Mouse (Mus musculus): ENCODE measurements at regions not wholly inside any gene's neighbourhood (a gene's known extent, or its start where the extent isn't known, plus 50 kb on each side); places are given as distances from the start of the nearest gene placed in this dataset.
A peak's percentile ranks its signal among the peaks of the same experiment; 100 is the strongest.

- H3K36me3 ChIP-seq (ENCODE audit: control insufficient read depth, insufficient read depth, low read length, poor library complexity, severe bottlenecking), result no peaks in the 10 kb centered on the region
- no peak overlapping the region for H3K4me3 ChIP-seq (ENCODE audit: insufficient read depth in 1 of 2, low read depth in 1 of 2, low read length in 2 of 2, poor library complexity in 1 of 2, severe bottlenecking in 1 of 2)
- H3K9me3 ChIP-seq (ENCODE audit: control insufficient read depth, insufficient read depth, low read depth, low read length), result no peaks in the 10 kb centered on the region
- peaks cover 3 to 24% of the 10 kb centered on the region in 2 experiments; a peak in 2 of 4 replicates for H3K4me1 ChIP-seq (ENCODE audit: control insufficient read depth in 2 of 2, insufficient read depth in 2 of 2, low read length in 2 of 2, poor library complexity in 1 of 2)
- TF ChIP-seq MAFK (IDR thresholded peaks at IDR 0.05; ENCODE audit: insufficient read depth, low read depth, low read length), result no peak
- peak; percentile 57; the same call in 1 of the 2 replicates for TF ChIP-seq ZC3H11A (IDR thresholded peaks at IDR 0.05; ENCODE audit: borderline replicate concordance, low read depth, low read length)
- DNase-seq (ENCODE audit: low read depth, low spot score), result peak; percentile 69
- in situ Hi-C loops (cut with MboI; ENCODE audit: low sequenced_read_pairs in 2 of 2, unreplicated experiment in 2 of 2), result no loop called here
- no peak overlapping the region for H3K9ac ChIP-seq (ENCODE audit: insufficient read depth, low read depth, low read length, poor library complexity, severe bottlenecking)
- H3K27ac ChIP-seq (ENCODE audit: insufficient read depth, low read depth, low read length, poor library complexity, severe bottlenecking), result no peak overlapping the region
These were observed 87.3 kb downstream of the Syf2 start for GRCm38 (mm10) chr4:135018018-135018417.

GRCm38 (mm10) chr4:135019120-135019519 lies 88.4 kb downstream of the Syf2 start:
- H3K9me3 ChIP-seq (ENCODE audit: control insufficient read depth, insufficient read depth, low read depth, low read length), result no peaks in the 10 kb centered on the region
- in situ Hi-C loops (cut with MboI; ENCODE audit: low sequenced_read_pairs in 2 of 2, unreplicated experiment in 2 of 2), result no loop called here
- TF ChIP-seq CHD2 (IDR thresholded peaks at IDR 0.05; ENCODE audit: low read depth, low read length), result no peak
- no peak for TF ChIP-seq MAFK (IDR thresholded peaks at IDR 0.05; ENCODE audit: insufficient read depth, low read depth, low read length)
- no peak for TF ChIP-seq HCFC1 (IDR thresholded peaks at IDR 0.05; ENCODE audit: borderline replicate concordance, insufficient read depth, low read length)
- TF ChIP-seq ZC3H11A (IDR thresholded peaks at IDR 0.05; ENCODE audit: borderline replicate concordance, low read depth, low read length), result no peak
- TF ChIP-seq ZNF384 (IDR thresholded peaks at IDR 0.05; ENCODE audit: low read depth, low read length), result no peak
- DNase-seq (ENCODE audit: low read depth, low spot score), result no peak
- peaks cover 3 to 24% of the 10 kb centered on the region in 2 experiments; a peak in 2 of 4 replicates for H3K4me1 ChIP-seq (ENCODE audit: control insufficient read depth in 2 of 2, insufficient read depth in 2 of 2, low read length in 2 of 2, poor library complexity in 1 of 2)
- no peak overlapping the region for H3K4me3 ChIP-seq (ENCODE audit: insufficient read depth in 1 of 2, low read depth in 1 of 2, low read length in 2 of 2, poor library complexity in 1 of 2, severe bottlenecking in 1 of 2)
- H3K36me3 ChIP-seq (ENCODE audit: control insufficient read depth, insufficient read depth, low read length, poor library complexity, severe bottlenecking), result no peaks in the 10 kb centered on the region
- H3K9ac ChIP-seq (ENCODE audit: insufficient read depth, low read depth, low read length, poor library complexity, severe bottlenecking), result no peak overlapping the region
- no peak overlapping the region for H3K27ac ChIP-seq (ENCODE audit: insufficient read depth, low read depth, low read length, poor library complexity, severe bottlenecking)

- in situ Hi-C loops (cut with MboI; ENCODE audit: low sequenced_read_pairs in 2 of 2, unreplicated experiment in 2 of 2), result no loop called here
These were observed 89.7 kb downstream of the Syf2 start for GRCm38 (mm10) chr4:135020262-135020991.

GRCm38 (mm10) chr4:135023200-135023599 lies 92.5 kb downstream of the Syf2 start:
- in situ Hi-C loops (cut with MboI; ENCODE audit: low sequenced_read_pairs in 2 of 2, unreplicated experiment in 2 of 2), result no loop called here
- Histone ChIP-seq H3K4me1 (ENCODE audit: control insufficient read depth in 2 of 2, insufficient read depth in 2 of 2, low read length in 2 of 2, poor library complexity in 1 of 2) (peaks cover 9 to 30% of the 10 kb centered on the region in 2 experiments), H3K4me3 (ENCODE audit: insufficient read depth in 1 of 2, low read depth in 1 of 2, low read length in 2 of 2, poor library complexity in 1 of 2, severe bottlenecking in 1 of 2) (no peak overlapping the region), H3K27ac (ENCODE audit: insufficient read depth, low read depth, low read length, poor library complexity, severe bottlenecking) (no peak overlapping the region), H3K36me3 (ENCODE audit: control insufficient read depth, insufficient read depth, low read length, poor library complexity, severe bottlenecking) (no peaks in the 10 kb centered on the region), H3K9ac (ENCODE audit: insufficient read depth, low read depth, low read length, poor library complexity, severe bottlenecking) (no peak overlapping the region), H3K9me3 (ENCODE audit: control insufficient read depth, insufficient read depth, low read depth, low read length) (no peaks in the 10 kb centered on the region)
- DNase-seq (ENCODE audit: low read depth, low spot score), result no peak
- TF ChIP-seq ZC3H11A (IDR thresholded peaks at IDR 0.05; ENCODE audit: borderline replicate concordance, low read depth, low read length) (no peak), CHD2 (IDR thresholded peaks at IDR 0.05; ENCODE audit: low read depth, low read length) (no peak), ZNF384 (IDR thresholded peaks at IDR 0.05; ENCODE audit: low read depth, low read length) (no peak), MAFK (IDR thresholded peaks at IDR 0.05; ENCODE audit: insufficient read depth, low read depth, low read length) (no peak), HCFC1 (IDR thresholded peaks at IDR 0.05; ENCODE audit: borderline replicate concordance, insufficient read depth, low read length) (no peak)

More at GRCm38 (mm10) chr4:135020262-135020991, 89.7 kb downstream of the Syf2 start:
- Histone ChIP-seq H3K9me3 (ENCODE audit: control insufficient read depth, insufficient read depth, low read depth, low read length) (no peaks in the 10 kb centered on the region), H3K27ac (ENCODE audit: insufficient read depth, low read depth, low read length, poor library complexity, severe bottlenecking) (no peak overlapping the region), H3K36me3 (ENCODE audit: control insufficient read depth, insufficient read depth, low read length, poor library complexity, severe bottlenecking) (no peaks in the 10 kb centered on the region), H3K4me3 (ENCODE audit: insufficient read depth in 1 of 2, low read depth in 1 of 2, low read length in 2 of 2, poor library complexity in 1 of 2, severe bottlenecking in 1 of 2) (no peak overlapping the region), H3K9ac (ENCODE audit: insufficient read depth, low read depth, low read length, poor library complexity, severe bottlenecking) (no peak overlapping the region), H3K4me1 (ENCODE audit: control insufficient read depth in 2 of 2, insufficient read depth in 2 of 2, low read length in 2 of 2, poor library complexity in 1 of 2) (peaks cover 3 to 24% of the 10 kb centered on the region in 2 experiments; a peak in 2 of 4 replicates)
- TF ChIP-seq MAFK (IDR thresholded peaks at IDR 0.05; ENCODE audit: insufficient read depth, low read depth, low read length), result peak; percentile 74; the same call in 1 of the 2 replicates
- no peak for TF ChIP-seq CHD2 (IDR thresholded peaks at IDR 0.05; ENCODE audit: low read depth, low read length)
- TF ChIP-seq ZNF384 (IDR thresholded peaks at IDR 0.05; ENCODE audit: low read depth, low read length), result no peak
- no peak for TF ChIP-seq HCFC1 (IDR thresholded peaks at IDR 0.05; ENCODE audit: borderline replicate concordance, insufficient read depth, low read length)
- no peak for TF ChIP-seq ZC3H11A (IDR thresholded peaks at IDR 0.05; ENCODE audit: borderline replicate concordance, low read depth, low read length)
- DNase-seq (ENCODE audit: low read depth, low spot score), result no peak

All from ES-E14 (cell line).